Mouse (Mus musculus) cerebellum, adult 11-12 months (tissue): ENCODE measurements around the gene Cirbp.
A peak's percentile ranks its signal among the peaks of the same experiment; 100 is the strongest.

Experiments used
- DNase-seq: peaks from one replicate; pipeline ENCODE4 v3.0.0; 2022

Gene Cirbp

DNA sequence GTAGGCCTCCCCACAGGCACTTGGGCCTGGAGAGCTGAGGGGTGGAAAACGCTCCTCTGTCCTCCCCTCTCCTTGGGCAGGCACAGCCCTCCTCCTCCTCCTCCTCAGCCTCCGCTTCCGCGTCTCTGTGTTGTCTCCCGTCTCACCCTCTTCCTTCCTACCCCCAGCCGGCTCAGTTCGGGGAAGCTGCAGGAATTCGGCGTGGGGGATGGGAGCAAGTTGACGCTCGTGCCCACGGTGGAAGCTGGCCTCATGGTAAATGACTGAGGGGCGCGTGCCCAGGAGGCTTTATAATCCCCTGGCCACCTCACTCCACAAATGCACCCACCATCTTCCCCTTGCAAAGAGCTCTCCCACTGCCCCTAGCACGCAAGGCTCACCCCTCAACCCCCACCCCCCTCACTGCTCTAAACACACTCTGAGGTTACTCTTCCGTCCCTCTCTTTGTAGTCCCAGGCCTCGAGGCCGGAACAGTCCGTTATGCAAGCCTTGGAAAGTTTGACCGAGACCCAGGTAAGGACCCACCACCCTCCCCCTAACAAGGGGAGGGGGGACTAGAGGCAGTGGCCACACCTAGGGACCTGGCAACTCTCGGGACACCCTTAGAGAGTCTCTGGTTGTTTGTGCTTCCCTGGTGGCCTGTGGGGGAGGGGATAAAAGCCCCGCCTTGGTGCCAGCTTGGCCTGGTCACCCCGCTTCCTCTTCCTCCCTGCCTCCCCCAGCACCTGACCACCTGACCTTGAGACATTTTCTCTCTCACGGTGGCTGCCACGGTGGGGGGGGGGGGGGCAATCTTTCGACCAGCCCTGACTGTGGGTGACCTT lies 14.4 kb upstream of the Cirbp start:
- DNase-seq, result peak; percentile 81

DNA sequence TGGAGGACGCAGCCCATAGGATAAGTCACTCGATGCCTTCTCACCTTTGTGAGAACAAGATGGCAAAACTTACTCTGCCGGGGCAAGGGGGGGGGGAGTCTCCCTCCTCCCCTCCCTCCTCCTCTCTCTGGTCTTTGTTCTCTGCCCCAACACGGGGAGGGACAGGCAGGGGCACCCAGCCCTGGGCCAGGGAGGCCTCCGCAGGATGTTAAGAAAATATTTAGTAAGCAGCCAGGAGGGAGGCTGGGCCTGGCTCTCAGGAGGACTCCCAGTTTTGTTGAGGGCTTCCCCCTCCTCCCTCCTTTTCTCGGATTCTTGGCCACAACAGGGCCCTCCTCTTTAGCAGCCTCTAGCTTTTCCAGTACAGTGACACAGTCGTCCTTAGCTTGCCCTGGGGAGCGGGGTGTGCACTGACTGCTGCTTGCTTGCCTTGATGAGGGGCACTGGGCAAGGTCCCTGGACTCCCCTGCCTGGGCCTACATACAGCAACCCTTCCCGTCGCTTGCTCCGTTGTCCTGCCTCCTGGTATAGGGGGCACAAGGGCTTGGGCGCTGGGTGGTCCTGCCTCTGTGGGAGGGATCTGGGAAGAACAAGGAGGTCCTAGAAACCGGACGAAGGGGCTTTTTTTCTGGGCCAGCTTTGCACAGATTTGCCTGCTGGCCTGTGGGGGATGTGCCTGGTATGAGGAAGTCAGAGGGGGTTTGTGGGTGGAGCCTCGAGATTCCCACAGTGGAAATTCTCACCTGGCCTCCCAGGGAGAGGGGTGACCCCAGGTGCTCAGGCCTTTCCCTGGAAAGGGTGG lies 13.5 kb upstream of the Cirbp start:
- peak; percentile 72 for DNase-seq

DNA sequence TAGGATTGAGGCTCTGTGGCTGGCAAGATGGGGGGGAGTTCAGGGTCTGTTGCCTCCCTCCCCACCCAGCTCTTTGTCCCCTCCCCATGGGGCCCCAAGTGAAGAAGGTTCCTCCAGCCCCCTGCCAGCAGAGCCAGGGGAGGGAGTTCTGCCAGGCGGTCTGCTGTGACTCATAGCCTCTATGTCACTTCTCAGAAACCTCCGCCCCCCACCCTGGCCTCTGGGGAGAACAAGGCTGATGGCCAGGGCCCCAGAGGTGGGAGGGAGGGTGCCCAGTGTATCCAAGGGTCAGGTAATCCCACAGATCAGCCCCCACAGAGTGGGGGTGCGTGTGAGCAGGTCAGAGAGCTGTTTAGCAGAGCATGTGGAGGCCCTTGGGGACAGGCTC lies 12.9 kb upstream of the Cirbp start:
- DNase-seq, result peak; percentile 75

DNA sequence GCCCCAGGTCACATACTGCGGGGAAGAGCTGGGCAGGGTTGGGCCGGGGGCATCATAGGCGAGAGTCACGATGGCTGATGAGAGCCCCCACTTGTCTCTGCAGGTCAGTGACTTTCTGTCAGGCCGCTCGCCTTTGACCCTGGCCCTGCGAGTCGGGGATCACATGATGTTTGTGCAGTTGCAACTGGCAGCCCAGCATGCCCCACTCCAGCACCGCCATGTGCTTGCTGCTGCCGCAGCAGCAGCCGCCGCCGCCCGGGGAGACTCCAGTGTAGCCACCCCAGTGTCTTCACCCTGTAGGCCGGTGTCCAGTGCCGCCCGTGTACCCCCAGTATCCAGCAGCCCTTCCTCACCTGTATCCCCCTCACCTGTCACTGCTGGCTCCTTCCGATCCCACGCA lies 12.1 kb upstream of the Cirbp start:
- DNase-seq, result no peak

DNA sequence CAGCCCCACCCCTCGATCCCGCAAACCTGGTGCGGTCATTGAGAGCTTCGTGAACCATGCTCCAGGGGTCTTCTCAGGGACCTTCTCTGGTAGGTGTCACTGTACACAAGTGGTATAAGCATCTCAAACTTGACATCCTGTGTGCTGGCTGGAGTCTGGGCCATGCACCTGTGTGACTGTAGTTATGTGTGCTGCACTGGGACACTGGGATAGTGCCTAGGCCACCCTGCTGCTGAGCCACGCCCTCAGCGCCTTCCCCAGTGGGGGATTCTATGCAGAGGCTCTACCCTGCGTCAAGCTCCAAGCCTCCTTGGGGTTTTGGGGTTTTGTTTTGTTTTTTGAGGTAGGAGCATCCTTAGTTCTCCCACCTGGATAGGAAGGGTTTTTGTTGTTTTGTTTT lies 11.4 kb upstream of the Cirbp start:
- no peak for DNase-seq

DNA sequence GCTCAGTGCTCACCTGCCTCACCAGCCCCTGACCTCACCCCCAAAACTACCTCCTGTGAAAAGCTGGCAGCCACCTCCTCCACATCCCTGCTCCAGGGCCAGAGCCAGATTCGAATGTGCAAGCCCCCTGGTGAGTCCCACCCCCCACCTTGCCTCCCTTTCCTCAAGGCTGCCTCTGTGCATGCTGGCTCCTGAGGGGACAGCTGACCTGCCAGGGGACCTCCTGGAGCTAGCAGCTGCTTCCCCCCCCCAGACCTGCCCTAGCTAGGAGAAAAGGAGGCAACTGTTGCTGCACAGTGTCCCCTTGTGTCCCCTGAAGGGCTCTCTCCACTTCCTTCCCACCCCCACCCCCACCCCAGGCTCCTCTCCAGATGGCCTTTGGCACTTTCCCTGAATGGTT lies 10.5 kb upstream of the Cirbp start:
- DNase-seq, result no peak

DNA sequence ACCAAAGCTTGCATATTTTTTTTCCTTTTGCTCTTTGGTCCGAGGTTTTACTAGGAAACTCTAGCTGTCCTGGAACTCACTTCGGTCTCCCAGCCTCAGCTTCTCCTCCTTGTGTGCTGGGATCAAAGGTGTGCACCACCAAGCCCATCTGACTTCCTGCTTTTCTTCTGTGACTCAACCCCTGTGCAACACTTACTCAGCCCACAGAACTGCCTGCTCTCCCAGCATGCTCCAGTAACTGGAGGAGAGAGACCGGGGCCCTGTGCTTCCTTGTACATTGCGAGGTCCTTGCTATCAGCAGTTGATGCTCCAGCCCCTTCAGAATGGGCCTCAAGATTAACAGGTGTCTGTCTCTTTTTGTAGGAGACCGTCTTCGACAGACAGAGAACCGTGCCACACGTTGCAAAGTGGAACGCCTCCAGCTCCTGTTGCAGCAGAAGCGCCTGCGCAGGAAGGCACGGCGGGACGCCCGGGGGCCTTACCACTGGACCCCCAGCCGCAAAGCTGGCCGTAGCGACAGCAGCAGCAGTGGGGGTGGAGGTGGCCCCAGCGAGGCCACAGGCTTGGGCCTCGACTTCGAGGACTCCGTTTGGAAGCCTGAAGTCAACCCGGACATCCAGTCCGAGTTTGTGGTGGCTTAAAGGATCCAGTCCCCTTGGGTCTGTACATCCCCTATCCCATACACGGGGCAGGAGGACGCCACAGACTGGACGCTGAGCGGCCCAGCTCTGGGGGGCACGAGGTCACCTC lies 9.6 kb upstream of the Cirbp start:
- no peak for DNase-seq

DNA sequence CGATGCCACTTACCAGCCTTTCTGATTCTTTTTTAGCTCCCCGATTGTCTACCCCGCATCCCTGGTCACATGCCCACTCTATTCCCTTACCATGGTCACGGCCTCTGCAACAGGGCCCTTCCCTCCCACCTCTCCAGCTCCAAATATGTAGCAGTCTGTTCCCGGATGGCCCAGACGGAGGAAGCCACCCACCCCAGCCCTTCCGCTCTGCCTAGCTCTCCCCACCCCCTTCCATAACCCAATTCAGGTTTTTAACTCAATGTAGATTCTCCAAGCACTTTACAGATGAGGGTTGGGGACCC lies 9.1 kb upstream of the Cirbp start:
- DNase-seq, result no peak

DNA sequence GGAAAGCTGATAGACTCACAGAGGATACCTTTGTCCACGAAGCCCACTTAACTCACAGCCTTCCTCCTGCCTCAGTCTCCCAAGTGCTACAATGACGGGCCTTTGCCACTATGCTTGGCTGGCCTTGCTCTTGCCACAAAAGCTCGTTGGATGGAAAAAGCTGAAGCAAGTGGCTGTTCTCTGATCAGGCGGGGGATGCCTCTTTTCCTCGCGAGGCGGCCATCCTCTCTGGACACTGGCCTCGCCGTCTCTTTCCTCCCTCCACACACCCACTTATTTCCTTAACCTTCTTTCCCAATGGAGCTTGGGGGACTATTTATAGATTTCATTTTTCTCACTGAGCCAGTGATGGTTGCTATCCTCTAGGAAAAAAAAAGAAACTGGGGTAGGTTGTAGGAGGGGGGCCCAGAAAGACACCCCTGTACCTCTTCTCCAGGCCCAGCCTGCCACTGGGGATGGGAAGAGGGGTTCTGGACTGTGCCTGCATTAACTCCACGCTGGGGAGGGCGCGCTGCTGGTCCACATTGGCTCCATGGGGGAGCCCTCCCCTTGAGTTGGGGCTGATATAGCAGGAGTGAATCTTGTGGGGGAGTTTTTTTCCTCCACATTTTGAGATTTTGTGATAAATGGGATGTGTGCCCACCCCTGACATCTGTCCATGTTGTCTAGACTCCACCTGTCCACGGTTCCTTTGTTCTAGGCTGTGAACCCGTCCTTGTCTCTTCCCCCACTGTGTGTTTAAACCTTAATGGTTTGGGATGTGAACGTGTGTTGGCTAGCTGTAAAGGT lies 8.4 kb upstream of the Cirbp start:
- DNase-seq, result no peak

DNA sequence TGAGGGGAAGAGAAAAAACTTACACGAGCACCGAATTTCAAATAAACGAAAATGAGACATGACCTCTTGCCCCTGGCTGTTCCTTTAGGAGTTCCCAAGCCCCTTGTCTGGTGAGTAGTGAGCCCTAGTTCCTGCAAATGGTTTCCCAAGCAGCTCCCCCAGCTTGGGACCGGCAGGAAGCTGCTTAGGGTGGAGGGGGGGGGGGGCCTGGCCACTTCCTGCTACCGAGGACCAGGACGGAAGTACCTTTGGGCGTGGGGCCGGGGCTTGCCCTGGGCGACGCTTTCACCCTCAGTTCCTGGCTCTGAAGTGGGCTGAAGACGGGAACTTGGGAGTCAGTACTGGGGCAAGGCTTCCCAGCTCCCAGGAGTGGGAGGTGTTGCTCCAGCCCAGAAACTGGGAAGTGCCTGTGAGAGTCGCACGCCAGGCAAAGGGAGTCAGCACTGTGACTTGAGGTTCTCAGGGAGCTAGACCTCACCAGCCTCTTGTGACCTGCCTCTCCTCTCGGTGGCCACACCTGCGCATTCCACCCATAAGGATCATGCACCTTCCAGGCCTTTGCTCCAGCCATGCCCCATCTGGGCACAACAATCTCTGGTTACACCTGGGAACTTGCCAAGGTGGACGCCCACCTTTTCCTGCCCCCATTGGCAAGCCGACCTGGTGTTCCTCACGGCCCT lies 7.3 kb upstream of the Cirbp start:
- DNase-seq, result peak; percentile 73

DNA sequence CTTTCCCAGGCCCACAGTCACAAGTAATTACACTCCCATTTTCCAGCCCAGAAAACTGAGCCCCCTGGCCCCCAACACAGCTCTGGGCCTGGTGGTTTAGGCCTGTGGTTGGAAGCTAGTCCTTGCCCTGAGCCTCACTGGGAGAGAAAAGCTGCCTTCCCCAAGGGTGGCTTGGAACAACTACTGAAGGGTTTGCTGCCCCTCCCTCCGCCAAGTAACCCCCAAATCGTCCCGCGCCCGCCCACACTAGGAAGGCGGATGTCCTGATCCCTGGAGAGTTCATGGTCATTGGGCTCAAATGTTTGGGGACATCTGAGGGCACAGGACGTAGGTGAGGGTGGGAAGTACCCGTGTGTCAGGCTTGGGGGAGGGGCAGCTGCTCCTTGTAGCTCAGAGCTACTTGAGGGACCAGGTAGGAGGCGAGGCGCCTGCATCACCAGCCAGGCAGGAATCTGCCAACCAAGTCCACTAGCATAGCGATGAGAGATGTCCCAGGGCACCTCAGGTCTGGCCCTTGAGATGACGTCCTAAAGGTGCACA lies 6.7 kb upstream of the Cirbp start:
- peak; percentile 84 for DNase-seq

DNA sequence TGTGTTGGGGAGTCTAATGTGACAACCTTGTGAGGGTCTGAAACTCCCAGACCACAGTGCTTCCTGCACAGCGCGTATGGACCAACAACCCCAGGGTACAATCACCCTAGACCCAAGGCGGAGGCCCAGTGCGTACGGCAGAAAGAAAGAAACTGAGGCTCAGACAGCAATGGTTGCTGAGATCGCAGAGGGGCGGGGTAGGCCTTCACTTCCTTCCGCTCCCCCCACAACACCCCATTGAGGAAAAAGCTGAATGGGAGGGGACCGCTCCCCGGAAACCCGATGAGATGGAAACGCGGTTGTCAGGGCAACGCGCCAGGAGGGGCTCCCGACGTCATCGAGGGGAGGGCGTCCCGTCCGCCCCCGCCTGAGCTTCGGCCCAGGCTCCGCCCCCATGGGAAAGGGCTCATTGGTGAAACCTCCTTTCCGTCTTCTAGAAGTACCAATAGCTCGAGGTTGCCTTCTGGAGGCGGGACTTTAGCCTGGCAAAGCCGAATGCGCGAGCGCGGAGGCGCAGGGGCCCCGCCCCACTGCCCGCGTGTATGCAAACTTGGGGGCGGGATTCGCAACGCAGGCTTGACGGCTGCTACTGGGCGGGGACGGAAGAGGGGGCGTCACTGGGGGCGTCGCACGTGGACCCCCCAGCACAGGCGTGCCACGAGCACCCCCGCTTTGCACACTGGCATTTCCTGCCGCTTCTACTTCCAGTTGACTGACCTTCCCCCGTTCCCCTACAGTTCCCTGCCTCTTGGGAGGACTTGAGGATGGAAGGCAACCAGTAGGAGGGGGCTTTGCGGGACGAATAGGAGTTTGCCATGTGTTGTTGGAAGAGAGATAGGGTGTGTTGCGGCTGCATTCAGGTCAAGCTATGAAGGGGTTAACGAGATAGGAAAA lies 6.0 kb upstream of the Cirbp start:
- DNase-seq, result peak; percentile 99

DNA sequence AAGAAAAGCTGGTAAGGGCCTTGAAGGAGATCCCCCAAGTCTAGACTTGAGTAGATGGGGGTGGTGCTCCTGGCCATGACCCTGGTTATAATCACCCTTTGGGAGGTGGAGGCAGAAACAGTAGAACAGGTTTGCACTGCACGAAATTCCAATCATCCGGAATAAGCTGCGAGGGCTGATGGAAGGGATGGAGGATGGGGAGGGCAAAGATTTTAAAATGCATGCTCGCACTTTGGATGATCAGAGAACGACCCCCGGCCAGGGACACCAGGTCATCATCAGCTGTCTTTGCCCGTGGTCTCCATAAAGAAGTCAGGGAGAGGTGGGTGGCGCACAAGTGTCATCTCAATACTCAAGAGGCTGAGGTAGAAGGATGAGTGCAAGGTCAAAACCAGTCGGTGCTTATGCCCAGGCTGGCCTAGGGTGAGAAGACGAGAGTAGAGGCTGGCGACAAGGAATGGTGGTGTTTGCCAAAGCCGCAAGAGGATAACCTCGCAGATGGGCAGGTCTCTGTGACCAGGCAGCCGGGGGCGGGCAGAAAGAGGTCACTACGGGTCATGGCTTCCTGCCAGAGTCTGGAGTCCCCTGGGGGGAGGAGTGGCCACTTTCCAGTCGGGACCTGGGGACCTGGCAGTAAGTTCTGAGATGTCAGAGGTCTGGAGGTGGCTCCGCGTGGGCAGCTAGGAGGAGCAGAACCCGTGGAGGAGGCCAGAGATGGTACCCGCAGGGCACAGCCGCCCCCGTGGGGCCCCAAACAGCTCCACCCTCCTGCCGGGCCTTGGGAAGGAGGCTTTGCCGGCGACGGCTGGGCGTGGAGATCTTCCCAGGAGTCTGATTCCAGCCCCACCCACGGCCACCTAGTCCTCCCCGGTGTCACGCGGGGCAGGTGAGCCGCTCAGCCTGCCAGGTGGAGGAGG lies 5.1 kb upstream of the Cirbp start:
- peak; percentile 87 for DNase-seq

DNA sequence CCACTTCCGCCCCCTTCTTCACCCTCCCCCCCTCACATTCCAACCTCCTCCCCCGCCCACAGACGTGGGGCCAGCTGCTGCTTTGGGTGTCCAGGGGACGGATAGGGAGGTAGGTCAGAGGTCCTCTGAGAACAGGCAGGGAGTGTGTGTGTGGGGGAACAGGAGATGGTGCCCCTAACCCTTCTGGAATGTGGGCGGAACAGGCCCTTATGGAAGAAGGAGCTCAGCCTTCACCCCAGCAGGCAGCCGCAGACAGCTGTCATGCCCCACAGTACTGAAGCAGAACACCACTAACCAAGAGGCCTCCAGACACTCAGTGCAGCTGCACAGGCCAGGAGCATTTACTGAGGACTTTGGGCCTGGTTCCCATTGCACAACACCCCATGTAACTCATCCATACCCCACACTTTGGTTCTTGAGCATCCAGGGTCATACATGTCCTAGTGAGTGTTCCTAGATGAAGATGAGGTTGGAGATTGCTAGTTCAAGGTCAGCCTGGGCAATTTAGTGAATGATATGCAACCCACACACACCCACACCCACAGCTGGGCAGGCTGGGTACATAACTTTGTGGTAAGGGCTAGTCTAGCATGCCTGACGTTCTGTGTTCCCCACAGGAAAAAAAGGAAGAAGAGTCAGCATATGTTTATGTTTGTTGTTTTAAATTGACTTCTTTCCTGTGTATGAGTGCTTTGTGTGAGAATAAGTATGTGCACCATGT lies 4.1 kb upstream of the Cirbp start:
- DNase-seq, result no peak

DNA sequence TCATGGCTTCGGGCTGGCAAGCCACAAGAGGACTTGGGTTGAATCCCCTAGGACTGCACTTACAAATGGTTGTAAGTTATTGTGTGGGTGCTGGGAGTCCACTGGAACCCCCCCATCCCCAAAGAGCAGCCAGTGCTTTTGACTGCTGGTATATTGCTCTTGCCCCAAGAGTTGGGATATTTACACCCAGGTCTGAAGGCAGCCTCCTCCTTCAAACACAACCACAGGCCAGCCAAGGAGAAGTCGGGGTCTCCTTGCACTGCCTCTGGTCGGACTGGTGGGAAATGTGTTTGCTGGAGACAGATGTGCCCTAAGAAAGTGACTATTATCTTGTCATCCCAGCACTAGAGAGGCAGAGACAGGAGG lies 3.6 kb upstream of the Cirbp start:
- no peak for DNase-seq

DNA sequence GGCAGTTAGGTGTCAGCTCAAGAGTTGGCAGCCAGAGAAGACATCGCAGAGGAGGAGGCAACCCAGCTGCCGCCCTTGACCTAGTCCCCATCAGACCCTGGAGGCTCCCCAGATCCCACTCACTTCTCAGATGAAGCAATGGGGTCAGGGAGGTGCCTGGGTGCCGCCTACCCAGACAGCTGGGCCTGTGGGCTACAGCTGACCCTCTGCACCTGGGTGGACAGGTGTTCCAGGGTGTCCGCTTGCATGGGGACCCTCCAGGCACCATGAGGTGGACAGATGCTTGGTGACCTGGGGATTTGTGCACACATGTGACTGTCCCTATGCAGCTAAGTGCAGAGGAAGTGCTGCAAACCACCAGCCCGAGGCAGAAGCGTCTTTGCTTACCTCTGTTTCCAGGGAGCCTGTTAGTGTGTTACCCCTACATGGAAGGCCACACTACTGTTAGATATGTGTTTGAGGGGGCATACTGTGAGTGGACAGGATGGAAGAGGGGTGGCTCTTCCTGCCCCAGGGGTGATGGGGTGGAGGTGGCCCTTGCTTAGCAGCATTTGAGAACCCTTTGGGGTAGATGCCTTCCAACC lies 3.0 kb upstream of the Cirbp start:
- DNase-seq, result peak; percentile 62

DNA sequence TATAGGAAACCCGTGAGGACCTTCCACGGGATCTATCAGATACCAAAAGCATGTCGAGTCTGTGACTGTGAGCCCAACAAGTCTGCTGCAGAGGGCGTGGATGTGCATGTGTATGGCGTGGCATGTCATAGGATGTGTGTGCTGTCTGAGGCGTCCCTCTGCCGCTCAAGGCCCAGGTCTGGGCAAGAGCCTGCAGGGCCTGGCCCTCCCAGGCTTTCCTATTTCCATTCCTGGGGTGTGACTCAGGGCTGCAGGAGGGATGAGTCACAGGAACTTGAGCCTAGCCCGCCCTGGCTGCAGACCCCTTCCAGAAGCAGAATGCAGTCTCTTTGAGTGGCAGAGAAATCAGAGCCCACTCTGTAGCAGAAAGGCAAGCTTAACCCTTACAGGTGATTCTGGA lies 2.1 kb upstream of the Cirbp start:
- DNase-seq, result peak; percentile 65

DNA sequence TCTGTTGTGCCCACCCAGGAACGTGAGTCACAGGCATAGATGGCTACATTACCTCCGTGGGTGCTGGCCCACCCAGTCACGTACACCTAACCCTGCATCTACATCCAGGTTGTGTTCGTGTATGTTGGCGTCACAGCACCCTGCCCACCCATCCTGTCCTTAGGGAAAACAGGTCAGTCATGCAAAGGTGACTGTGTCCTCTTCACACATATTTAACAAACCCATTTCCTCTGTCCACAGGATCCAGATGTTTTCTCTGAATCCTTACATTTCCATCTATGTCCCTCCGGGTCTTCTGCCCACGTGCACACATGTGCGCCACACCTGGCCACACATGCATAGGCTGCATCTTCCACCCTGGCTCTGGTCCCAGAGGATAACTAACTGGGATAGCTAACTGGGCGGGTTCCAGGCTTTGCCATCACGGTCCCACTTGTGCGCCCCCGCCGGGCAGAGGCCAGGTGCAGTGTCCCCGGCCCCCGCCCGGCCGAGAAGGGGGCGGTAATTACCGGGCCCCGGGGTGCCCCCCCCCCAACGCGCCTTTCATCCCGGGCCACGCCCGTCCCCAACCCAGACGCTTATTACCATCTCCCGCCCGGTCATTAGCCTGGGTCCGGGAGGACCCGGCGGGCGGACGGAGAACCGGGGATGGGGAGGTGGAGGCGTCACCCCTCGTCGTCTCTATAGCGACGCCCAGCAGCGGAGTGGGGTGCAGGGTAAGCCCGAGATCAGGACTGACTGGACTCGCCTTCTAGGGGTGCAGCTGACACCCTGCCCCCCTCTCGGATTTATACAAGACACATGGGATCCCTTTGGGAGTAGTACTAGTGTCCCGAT lies 1.4 kb upstream of the Cirbp start:
- peak; percentile 81 for DNase-seq
